Mouse (Mus musculus): Measurements from ENCODE around the gene Elobl. TPM values are rescaled to one million over a fixed set of nuclear protein-coding genes. Genes with fewer than 3 reads are reported as not detected.

Elobl gene
- polyA plus RNA-seq (2012; fragmentation: generic; extraction: Trizol): not detected
- long read RNA-seq, experiment 1: 0 reads
- long read RNA-seq, experiment 2: 0 reads

DNA sequence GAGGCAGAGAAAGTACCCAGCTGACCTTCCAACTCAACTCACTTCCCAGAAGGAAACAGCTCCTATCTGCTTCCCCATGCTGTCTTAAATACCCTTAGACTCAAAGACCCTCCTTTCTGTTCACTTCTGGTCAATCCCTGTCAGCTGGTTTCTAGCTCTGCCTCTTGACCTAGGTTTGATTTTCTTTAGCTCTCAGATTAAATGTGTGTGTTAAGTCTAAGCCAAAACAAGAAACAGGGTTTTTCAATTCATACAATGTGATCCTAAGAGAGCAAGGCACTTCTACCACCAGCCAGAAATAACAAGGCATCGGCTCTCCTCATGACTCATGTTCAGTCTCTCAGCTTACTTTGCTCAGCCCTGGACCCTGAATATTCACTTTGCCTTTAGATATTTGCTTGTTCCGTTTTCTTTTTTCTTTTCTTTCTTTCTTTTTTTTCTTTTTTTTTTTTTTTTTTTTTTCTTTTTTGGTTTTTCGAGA is at the start of gene Elobl:
Elobl (minus strand) TSS at position 51 of the 481 bp plus-strand sequence.
- Histone ChIP-seq H3K36me3 (ENCODE audit: control insufficient read depth, insufficient read depth) (no peaks in the 10 kb centered on the region), H3K4me3 (ENCODE audit: insufficient read depth, poor library complexity, severe bottlenecking) (no peak within 1 kb of the TSS), H3ac (ENCODE audit: control insufficient read depth, insufficient read length, low read depth) (no peak within 1 kb of the TSS), H3K79me3 (ENCODE audit: low read depth) (no peaks in the 10 kb centered on the region), H3K79me2 (ENCODE audit: control insufficient read depth, insufficient read depth) (no peaks in the 10 kb centered on the region), H3K27me3 (ENCODE audit: control insufficient read depth, insufficient read depth, insufficient read length) (no peaks in the 10 kb centered on the region)
- TF ChIP-seq FOSL1 (IDR thresholded peaks at IDR 0.05; ENCODE audit: insufficient read depth, low read length, poor library complexity, severe bottlenecking): no peak
- no peak for TF ChIP-seq MAX (IDR thresholded peaks at IDR 0.05)

DNA sequence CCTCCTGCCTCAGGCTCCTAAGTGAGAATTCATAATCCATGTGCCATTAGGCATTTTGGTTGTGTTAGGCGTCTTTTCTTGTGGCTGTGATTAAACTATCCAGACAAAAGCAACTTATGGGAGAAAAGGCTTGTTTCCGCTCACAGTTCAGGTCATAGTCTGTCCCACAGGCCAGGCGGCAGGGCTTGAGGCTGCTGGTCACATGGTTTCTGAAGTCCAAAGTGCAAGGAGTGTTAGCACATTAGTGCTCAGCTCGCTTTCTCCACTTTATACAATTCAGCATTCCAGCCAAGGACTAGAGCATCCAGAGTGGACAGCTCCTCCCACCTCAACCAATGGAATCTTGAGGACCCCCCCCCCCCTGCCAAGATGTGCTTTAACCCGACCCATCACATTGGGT is 45.5 kb upstream of the Elobl start:
- H3K4me3 ChIP-seq (ENCODE audit: insufficient read depth, poor library complexity, severe bottlenecking): no peak overlapping the region
- no peaks in the 10 kb centered on the region for H3K79me2 ChIP-seq (ENCODE audit: control insufficient read depth, insufficient read depth)
- H3K27me3 ChIP-seq (ENCODE audit: control insufficient read depth, insufficient read depth, insufficient read length): no peaks in the 10 kb centered on the region
- peaks cover 24% of the 10 kb centered on the region for H3K36me3 ChIP-seq (ENCODE audit: control insufficient read depth, insufficient read depth)
- TF ChIP-seq FOSL1 (IDR thresholded peaks at IDR 0.05; ENCODE audit: insufficient read depth, low read length, poor library complexity, severe bottlenecking): no peak
- no peak for TF ChIP-seq MYOG (IDR thresholded peaks at IDR 0.05; ENCODE audit: control insufficient read depth, extremely low read depth, insufficient read length)
- TF ChIP-seq CEBPB (IDR thresholded peaks at IDR 0.05; ENCODE audit: low read depth): no peak
- TF ChIP-seq USF1 (IDR thresholded peaks at IDR 0.05; ENCODE audit: low read depth): no peak
- TF ChIP-seq CTCF (IDR thresholded peaks at IDR 0.05; ENCODE audit: control insufficient read depth, insufficient read depth, insufficient read length): no peak
- TF ChIP-seq MYOD1 (IDR thresholded peaks at IDR 0.05; ENCODE audit: control insufficient read depth, insufficient read length, low read depth): no peak
- TF ChIP-seq MAX (IDR thresholded peaks at IDR 0.05): no peak
- H3ac ChIP-seq (ENCODE audit: control insufficient read depth, insufficient read length, low read depth): no peak overlapping the region
- H3K79me3 ChIP-seq (ENCODE audit: low read depth): no peaks in the 10 kb centered on the region

DNA sequence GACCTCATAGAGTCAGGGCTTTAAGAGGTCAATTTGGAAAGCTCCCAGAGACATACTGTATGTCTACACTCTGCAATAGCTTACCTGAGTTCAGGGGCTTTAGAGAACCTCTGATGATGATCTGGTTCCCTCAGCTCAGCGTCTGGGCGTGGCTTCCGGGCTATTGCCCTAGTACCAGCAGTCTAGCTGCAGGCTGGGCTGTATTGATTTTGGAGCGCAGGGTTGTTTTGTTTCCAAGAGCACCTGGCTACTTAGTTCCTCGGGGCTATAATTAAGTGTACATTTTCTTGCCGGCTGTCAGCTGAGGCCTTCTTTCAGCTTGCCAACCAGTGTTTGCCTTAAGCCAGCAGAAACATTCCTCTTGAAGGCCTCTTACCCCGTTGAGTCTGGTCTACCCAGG is 42.8 kb upstream of the Elobl start:
- no peak for TF ChIP-seq CTCF (IDR thresholded peaks at IDR 0.05; ENCODE audit: control insufficient read depth, insufficient read depth, insufficient read length)
- no peak for TF ChIP-seq MAX (IDR thresholded peaks at IDR 0.05)
- no peak for TF ChIP-seq MYOG (IDR thresholded peaks at IDR 0.05; ENCODE audit: control insufficient read depth, extremely low read depth, insufficient read length)
- TF ChIP-seq CEBPB (IDR thresholded peaks at IDR 0.05; ENCODE audit: low read depth): no peak
- TF ChIP-seq FOSL1 (IDR thresholded peaks at IDR 0.05; ENCODE audit: insufficient read depth, low read length, poor library complexity, severe bottlenecking): no peak
- TF ChIP-seq USF1 (IDR thresholded peaks at IDR 0.05; ENCODE audit: low read depth): no peak
- no peak for TF ChIP-seq MYOD1 (IDR thresholded peaks at IDR 0.05; ENCODE audit: control insufficient read depth, insufficient read length, low read depth)
- no peak overlapping the region for H3ac ChIP-seq (ENCODE audit: control insufficient read depth, insufficient read length, low read depth)
- no peak overlapping the region for H3K4me3 ChIP-seq (ENCODE audit: insufficient read depth, poor library complexity, severe bottlenecking)
- peaks cover 15% of the 10 kb centered on the region for H3K36me3 ChIP-seq (ENCODE audit: control insufficient read depth, insufficient read depth)
- H3K27me3 ChIP-seq (ENCODE audit: control insufficient read depth, insufficient read depth, insufficient read length): no peaks in the 10 kb centered on the region
- no peaks in the 10 kb centered on the region for H3K79me3 ChIP-seq (ENCODE audit: low read depth)
- no peaks in the 10 kb centered on the region for H3K79me2 ChIP-seq (ENCODE audit: control insufficient read depth, insufficient read depth)

DNA sequence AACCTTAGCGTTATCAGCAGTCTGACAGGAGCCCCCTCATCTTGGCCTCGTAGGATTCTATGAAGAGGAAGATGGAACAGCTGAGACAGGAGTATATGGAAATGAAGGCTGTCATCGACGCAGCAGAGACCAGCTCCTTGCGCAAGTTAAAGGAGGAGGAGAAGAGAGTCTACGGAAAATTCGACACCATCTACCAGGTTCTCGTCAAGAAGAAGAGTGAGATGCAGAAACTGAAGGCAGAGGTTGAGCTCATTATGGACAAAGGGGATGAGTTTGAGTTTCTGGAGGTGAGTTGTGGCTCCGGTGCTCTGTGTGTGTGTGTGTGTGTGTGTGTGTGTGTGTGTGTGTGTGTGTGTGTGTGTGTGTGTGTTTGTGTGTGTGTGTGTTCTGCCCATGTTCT is 42.3 kb upstream of the Elobl start:
- peaks cover 13% of the 10 kb centered on the region for H3K36me3 ChIP-seq (ENCODE audit: control insufficient read depth, insufficient read depth)
- H3K79me2 ChIP-seq (ENCODE audit: control insufficient read depth, insufficient read depth): no peaks in the 10 kb centered on the region
- TF ChIP-seq FOSL1 (IDR thresholded peaks at IDR 0.05; ENCODE audit: insufficient read depth, low read length, poor library complexity, severe bottlenecking) (no peak), USF1 (IDR thresholded peaks at IDR 0.05; ENCODE audit: low read depth) (no peak), CTCF (IDR thresholded peaks at IDR 0.05; ENCODE audit: control insufficient read depth, insufficient read depth, insufficient read length) (no peak), MAX (IDR thresholded peaks at IDR 0.05) (no peak), CEBPB (IDR thresholded peaks at IDR 0.05; ENCODE audit: low read depth) (no peak), MYOG (IDR thresholded peaks at IDR 0.05; ENCODE audit: control insufficient read depth, extremely low read depth, insufficient read length) (no peak), MYOD1 (IDR thresholded peaks at IDR 0.05; ENCODE audit: control insufficient read depth, insufficient read length, low read depth) (no peak)
- no peaks in the 10 kb centered on the region for H3K27me3 ChIP-seq (ENCODE audit: control insufficient read depth, insufficient read depth, insufficient read length)
- no peak overlapping the region for H3K4me3 ChIP-seq (ENCODE audit: insufficient read depth, poor library complexity, severe bottlenecking)
- no peaks in the 10 kb centered on the region for H3K79me3 ChIP-seq (ENCODE audit: low read depth)
- no peak overlapping the region for H3ac ChIP-seq (ENCODE audit: control insufficient read depth, insufficient read length, low read depth)

DNA sequence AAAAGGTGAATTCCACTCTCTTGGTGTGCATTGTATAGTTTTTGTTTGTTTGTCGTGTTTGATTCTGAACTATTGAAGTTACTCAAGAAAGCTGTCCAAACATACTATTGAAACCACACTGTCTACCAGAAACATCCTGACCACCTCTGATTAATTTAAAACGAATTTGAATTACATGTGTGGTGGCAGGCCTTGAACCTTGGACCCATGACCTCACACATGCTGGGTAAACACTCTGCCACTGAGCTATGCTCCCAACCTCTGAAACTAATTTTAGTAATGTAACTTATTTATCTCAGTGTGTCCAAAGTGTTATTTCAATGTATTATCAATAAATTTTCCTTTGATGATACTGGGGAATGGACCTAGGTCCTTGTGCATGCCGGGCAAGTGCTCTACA is 40.9 kb upstream of the Elobl start:
- no peak overlapping the region for H3K4me3 ChIP-seq (ENCODE audit: insufficient read depth, poor library complexity, severe bottlenecking)
- no peak overlapping the region for H3ac ChIP-seq (ENCODE audit: control insufficient read depth, insufficient read length, low read depth)
- peaks cover 6% of the 10 kb centered on the region for H3K36me3 ChIP-seq (ENCODE audit: control insufficient read depth, insufficient read depth)
- H3K79me3 ChIP-seq (ENCODE audit: low read depth): peaks cover 4% of the 10 kb centered on the region
- TF ChIP-seq MYOD1 (IDR thresholded peaks at IDR 0.05; ENCODE audit: control insufficient read depth, insufficient read length, low read depth) (no peak), MYOG (IDR thresholded peaks at IDR 0.05; ENCODE audit: control insufficient read depth, extremely low read depth, insufficient read length) (no peak), FOSL1 (IDR thresholded peaks at IDR 0.05; ENCODE audit: insufficient read depth, low read length, poor library complexity, severe bottlenecking) (no peak), USF1 (IDR thresholded peaks at IDR 0.05; ENCODE audit: low read depth) (no peak), CTCF (IDR thresholded peaks at IDR 0.05; ENCODE audit: control insufficient read depth, insufficient read depth, insufficient read length) (no peak), MAX (IDR thresholded peaks at IDR 0.05) (no peak), CEBPB (IDR thresholded peaks at IDR 0.05; ENCODE audit: low read depth) (no peak)
- H3K79me2 ChIP-seq (ENCODE audit: control insufficient read depth, insufficient read depth): peaks cover 6% of the 10 kb centered on the region
- H3K27me3 ChIP-seq (ENCODE audit: control insufficient read depth, insufficient read depth, insufficient read length): no peaks in the 10 kb centered on the region

DNA sequence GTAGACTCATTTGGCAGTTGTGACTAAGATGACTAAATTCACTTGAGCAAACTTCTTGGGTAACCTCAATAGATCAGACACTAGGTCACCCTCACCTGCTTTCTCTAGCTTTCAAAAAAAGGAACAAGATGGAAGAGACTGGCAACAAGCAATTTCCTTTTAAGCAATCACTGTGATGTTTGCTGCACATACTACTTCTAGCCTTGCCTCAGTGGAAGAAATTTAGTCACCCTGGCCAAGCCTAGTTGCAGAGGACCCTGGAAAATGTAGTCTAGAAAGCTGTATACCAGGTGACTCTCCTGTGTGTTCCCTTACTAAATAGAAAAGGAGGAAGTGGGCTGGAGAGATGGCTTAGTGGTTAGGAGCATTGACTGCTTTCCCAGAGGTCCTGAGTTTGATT is 39.7 kb upstream of the Elobl start:
- Histone ChIP-seq H3K79me3 (ENCODE audit: low read depth) (peaks cover 9% of the 10 kb centered on the region), H3K79me2 (ENCODE audit: control insufficient read depth, insufficient read depth) (peaks cover 18% of the 10 kb centered on the region), H3K4me3 (ENCODE audit: insufficient read depth, poor library complexity, severe bottlenecking) (no peak overlapping the region), H3ac (ENCODE audit: control insufficient read depth, insufficient read length, low read depth) (no peak overlapping the region), H3K36me3 (ENCODE audit: control insufficient read depth, insufficient read depth) (peaks cover 5% of the 10 kb centered on the region), H3K27me3 (ENCODE audit: control insufficient read depth, insufficient read depth, insufficient read length) (no peaks in the 10 kb centered on the region)
- TF ChIP-seq MYOG (IDR thresholded peaks at IDR 0.05; ENCODE audit: control insufficient read depth, extremely low read depth, insufficient read length) (no peak), CEBPB (IDR thresholded peaks at IDR 0.05; ENCODE audit: low read depth) (no peak), USF1 (IDR thresholded peaks at IDR 0.05; ENCODE audit: low read depth) (no peak), MYOD1 (IDR thresholded peaks at IDR 0.05; ENCODE audit: control insufficient read depth, insufficient read length, low read depth) (no peak), CTCF (IDR thresholded peaks at IDR 0.05; ENCODE audit: control insufficient read depth, insufficient read depth, insufficient read length) (no peak), MAX (IDR thresholded peaks at IDR 0.05) (no peak), FOSL1 (IDR thresholded peaks at IDR 0.05; ENCODE audit: insufficient read depth, low read length, poor library complexity, severe bottlenecking) (no peak)
